Mouse (Mus musculus): ENCODE measurements around the gene Hprt.
"Not testable (repeated sequence)": the region's sequence is repeated elsewhere in the genome, so short reads cannot be mapped to it uniquely, and the experiment has no call there.

Gene Hprt

GRCm38 (mm10) chrX:52987905-52988783 is at the start of gene Hprt:
Gene Hprt, plus strand, starts transcription at chrX:52988137.
- peak; percentile 74 to 85 for DNase-seq (ENCODE audit: low spot score in 2 of 2)

GRCm38 (mm10) chrX:52945509-52945908 is 42.4 kb upstream of the Hprt start:
- no peak for DNase-seq (ENCODE audit: low spot score in 2 of 2)

GRCm38 (mm10) chrX:52949713-52950112 is 38.2 kb upstream of the Hprt start:
- DNase-seq (ENCODE audit: low spot score in 2 of 2): no peak

GRCm38 (mm10) chrX:52956942-52957341 is 31.0 kb upstream of the Hprt start:
- no peak for DNase-seq (ENCODE audit: low spot score in 2 of 2)

GRCm38 (mm10) chrX:52961559-52962110 is 26.3 kb upstream of the Hprt start:
- DNase-seq (ENCODE audit: low spot score in 2 of 2): no peak

GRCm38 (mm10) chrX:52965149-52965548 is 22.8 kb upstream of the Hprt start:
- no peak for DNase-seq (ENCODE audit: low spot score in 2 of 2)

- no peak for DNase-seq (ENCODE audit: low spot score in 2 of 2)
These were observed 16.5 kb upstream of the Hprt start for GRCm38 (mm10) chrX:52971211-52972006.

- no peak for DNase-seq (ENCODE audit: low spot score in 2 of 2)
These were observed 15.8 kb upstream of the Hprt start for GRCm38 (mm10) chrX:52972129-52972528.

- DNase-seq (ENCODE audit: low spot score in 2 of 2): no peak
These were observed 15.3 kb upstream of the Hprt start for GRCm38 (mm10) chrX:52972680-52973079.

- no peak for DNase-seq (ENCODE audit: low spot score in 2 of 2)
These were observed 9.4 kb upstream of the Hprt start for GRCm38 (mm10) chrX:52978576-52978975.

GRCm38 (mm10) chrX:52981378-52981777 is 6.6 kb upstream of the Hprt start:
- DNase-seq (ENCODE audit: low spot score in 2 of 2): no peak

- DNase-seq (ENCODE audit: low spot score in 2 of 2): not testable (repeated sequence)
These were observed 6.8 kb downstream of the Hprt start for GRCm38 (mm10) chrX:52994726-52995125.

- DNase-seq (ENCODE audit: low spot score in 2 of 2): not testable (repeated sequence)
These were observed 16.9 kb downstream of the Hprt start for GRCm38 (mm10) chrX:53004887-53005286.

- DNase-seq (ENCODE audit: low spot score in 2 of 2): no peak
These were observed 18.1 kb downstream of the Hprt start for GRCm38 (mm10) chrX:53006062-53006461.

GRCm38 (mm10) chrX:53015549-53015948 is 27.6 kb downstream of the Hprt start:
- DNase-seq (ENCODE audit: low spot score in 2 of 2): no peak

GRCm38 (mm10) chrX:53023021-53023420 is 35.1 kb downstream of the Hprt start:
- no peak for DNase-seq (ENCODE audit: low spot score in 2 of 2)

- not testable (repeated sequence) for DNase-seq (ENCODE audit: low spot score in 2 of 2)
These were observed 36.3 kb downstream of the Hprt start for GRCm38 (mm10) chrX:53024268-53024667.

GRCm38 (mm10) chrX:53025471-53026223 is 37.7 kb downstream of the Hprt start:
- no peak for DNase-seq (ENCODE audit: low spot score in 2 of 2)

GRCm38 (mm10) chrX:53029559-53029958 is 41.6 kb downstream of the Hprt start:
- DNase-seq (ENCODE audit: low spot score in 2 of 2): no peak

- no peak for DNase-seq (ENCODE audit: low spot score in 2 of 2)
These were observed 50.3 kb downstream of the Hprt start for GRCm38 (mm10) chrX:53038194-53038593.

GRCm38 (mm10) chrX:53039651-53040050 is 51.7 kb downstream of the Hprt start:
- DNase-seq (ENCODE audit: low spot score in 2 of 2): no peak

GRCm38 (mm10) chrX:53040138-53040537 is 52.2 kb downstream of the Hprt start:
- DNase-seq (ENCODE audit: low spot score in 2 of 2): no peak

All from frontal cortex, postnatal 36 days (tissue).